Mouse (Mus musculus): ENCODE results near the gene Iltifb. TPM values are rescaled to one million over a fixed set of nuclear protein-coding genes. Genes with fewer than 3 reads are reported as not detected.
"Not testable (repeated sequence)": the region's sequence is repeated elsewhere in the genome, so short reads cannot be mapped to it uniquely, and the experiment has no call there.

The Iltifb gene
- polyA plus RNA-seq (2011; ENCODE audit: insufficient read length, low read depth, missing spikeins): not detected in 2 replicates

GRCm38 (mm10) chr10:118294938-118295337 lies at the start of gene Iltifb:
Gene Iltifb, minus strand, starts transcription at chr10:118295038.
- Histone ChIP-seq H3K27ac (ENCODE audit: insufficient read depth, low read length) (no peak within 1 kb of the TSS), H3K4me1 (ENCODE audit: control insufficient read depth, insufficient read depth, low read length) (no peaks in the 10 kb centered on the region), H3K4me3 (ENCODE audit: insufficient read depth, low read length) (no peak within 1 kb of the TSS)
- TF ChIP-seq POLR2A (IDR thresholded peaks at IDR 0.05; ENCODE audit: low read depth, low read length) (no peak), CTCF (IDR thresholded peaks at IDR 0.05; ENCODE audit: borderline replicate concordance, insufficient read depth, low read length) (no peak)

- H3K27ac ChIP-seq (ENCODE audit: insufficient read depth, low read length); H3K4me3 ChIP-seq (ENCODE audit: insufficient read depth, low read length); H3K4me1 ChIP-seq (ENCODE audit: control insufficient read depth, insufficient read depth, low read length): not testable (repeated sequence)
These were observed 48.3 kb upstream of the Iltifb start, which contains the start of gene Gm9046 for GRCm38 (mm10) chr10:118343155-118343554. Gene Gm9046, minus strand, starts transcription at chr10:118343255.

GRCm38 (mm10) chr10:118337731-118338130 lies 42.9 kb upstream of the Iltifb start, which contains the start of gene Gm9045:
Gene Gm9045, minus strand, starts transcription at chr10:118337831.
- H3K4me1 ChIP-seq (ENCODE audit: control insufficient read depth, insufficient read depth, low read length); H3K4me3 ChIP-seq (ENCODE audit: insufficient read depth, low read length); H3K27ac ChIP-seq (ENCODE audit: insufficient read depth, low read length): not testable (repeated sequence)

- H3K4me3 ChIP-seq (ENCODE audit: insufficient read depth, low read length); H3K4me1 ChIP-seq (ENCODE audit: control insufficient read depth, insufficient read depth, low read length); H3K27ac ChIP-seq (ENCODE audit: insufficient read depth, low read length): not testable (repeated sequence)
These were observed 37.5 kb upstream of the Iltifb start, which contains the start of gene Gm9044 for GRCm38 (mm10) chr10:118332308-118332707. Gene Gm9044, minus strand, starts transcription at chr10:118332408.

GRCm38 (mm10) chr10:118326869-118327268 lies 32.0 kb upstream of the Iltifb start, which contains the start of gene Gm9040:
Gene Gm9040, minus strand, starts transcription at chr10:118326969.
- H3K4me1 ChIP-seq (ENCODE audit: control insufficient read depth, insufficient read depth, low read length); H3K27ac ChIP-seq (ENCODE audit: insufficient read depth, low read length); H3K4me3 ChIP-seq (ENCODE audit: insufficient read depth, low read length): not testable (repeated sequence)

GRCm38 (mm10) chr10:118319024-118319423 lies 24.2 kb upstream of the Iltifb start:
- Histone ChIP-seq H3K27ac (ENCODE audit: insufficient read depth, low read length) (no peak overlapping the region), H3K4me3 (ENCODE audit: insufficient read depth, low read length) (no peak overlapping the region), H3K4me1 (ENCODE audit: control insufficient read depth, insufficient read depth, low read length) (no peaks in the 10 kb centered on the region)
- TF ChIP-seq POLR2A (IDR thresholded peaks at IDR 0.05; ENCODE audit: low read depth, low read length) (no peak), CTCF (IDR thresholded peaks at IDR 0.05; ENCODE audit: borderline replicate concordance, insufficient read depth, low read length) (no peak)

GRCm38 (mm10) chr10:118302133-118302532 lies 7.3 kb upstream of the Iltifb start:
- H3K4me3 ChIP-seq (ENCODE audit: insufficient read depth, low read length); H3K4me1 ChIP-seq (ENCODE audit: control insufficient read depth, insufficient read depth, low read length); H3K27ac ChIP-seq (ENCODE audit: insufficient read depth, low read length): not testable (repeated sequence)

- H3K4me3 ChIP-seq (ENCODE audit: insufficient read depth, low read length): not testable (repeated sequence)
These were observed 11.8 kb downstream of the Iltifb start for GRCm38 (mm10) chr10:118283016-118283415.

GRCm38 (mm10) chr10:118282565-118282964 lies 12.3 kb downstream of the Iltifb start:
- not testable (repeated sequence) for H3K4me1 ChIP-seq (ENCODE audit: control insufficient read depth, insufficient read depth, low read length); H3K27ac ChIP-seq (ENCODE audit: insufficient read depth, low read length); H3K4me3 ChIP-seq (ENCODE audit: insufficient read depth, low read length)

More at GRCm38 (mm10) chr10:118283016-118283415, 11.8 kb downstream of the Iltifb start:
- H3K4me1 ChIP-seq (ENCODE audit: control insufficient read depth, insufficient read depth, low read length); H3K27ac ChIP-seq (ENCODE audit: insufficient read depth, low read length): not testable (repeated sequence)

GRCm38 (mm10) chr10:118278069-118278468 lies 16.8 kb downstream of the Iltifb start:
- not testable (repeated sequence) for H3K4me1 ChIP-seq (ENCODE audit: control insufficient read depth, insufficient read depth, low read length); H3K27ac ChIP-seq (ENCODE audit: insufficient read depth, low read length); H3K4me3 ChIP-seq (ENCODE audit: insufficient read depth, low read length)

- not testable (repeated sequence) for H3K4me3 ChIP-seq (ENCODE audit: insufficient read depth, low read length); H3K27ac ChIP-seq (ENCODE audit: insufficient read depth, low read length); H3K4me1 ChIP-seq (ENCODE audit: control insufficient read depth, insufficient read depth, low read length)
These were observed 23.4 kb downstream of the Iltifb start for GRCm38 (mm10) chr10:118271416-118271815.

GRCm38 (mm10) chr10:118268812-118269211 lies 26.0 kb downstream of the Iltifb start:
- not testable (repeated sequence) for H3K4me1 ChIP-seq (ENCODE audit: control insufficient read depth, insufficient read depth, low read length); H3K4me3 ChIP-seq (ENCODE audit: insufficient read depth, low read length); H3K27ac ChIP-seq (ENCODE audit: insufficient read depth, low read length)

GRCm38 (mm10) chr10:118258388-118258787 lies 36.5 kb downstream of the Iltifb start, which contains the start of gene Gm32802:
Gene Gm32802, plus strand, starts transcription at chr10:118258688.
- not testable (repeated sequence) for H3K27ac ChIP-seq (ENCODE audit: insufficient read depth, low read length); H3K4me1 ChIP-seq (ENCODE audit: control insufficient read depth, insufficient read depth, low read length); H3K4me3 ChIP-seq (ENCODE audit: insufficient read depth, low read length)

All from embryonic fibroblast, embryonic 13.5 days (primary cell).